8 mouse cellular contexts compared by ENCODE assay signal in genomic region chr5:24424004-24424781, GRCm38 (mm10). TPM values are rescaled to one million over a fixed set of nuclear protein-coding genes. Genes with fewer than 3 reads are reported as not detected.
DNase-seq lines count a peak whose midpoint lies in the region; ATAC-seq and TF ChIP-seq lines count a peak whose summit lies in the region.

No protein-coding gene starts in this region.

- peak overlapping the region; percentile 78 for H3K4me3 ChIP-seq in kidney, embryonic 15.5 days (replicated peaks)
- H3K4me3 ChIP-seq in ES-E14 (ENCODE audit: insufficient read depth in 1 of 2, low read depth in 1 of 2, low read length in 2 of 2, poor library complexity in 1 of 2, severe bottlenecking in 1 of 2), result peak overlapping the region; percentile 62 to 67
- H3K4me3 ChIP-seq in embryonic facial prominence, embryonic 14.5 days (ENCODE audit: low read depth, low read length), result peak overlapping the region; percentile 51
- H3K4me3 ChIP-seq in intestine, postnatal 0 days (ENCODE audit: low read depth, low read length), result peak overlapping the region; percentile 75
- peak overlapping the region; percentile 44 for H3K4me3 ChIP-seq in midbrain, embryonic 14.5 days (replicated peaks; ENCODE audit: low read depth, low read length)

- no peaks in the 10 kb centered on the region for H3K27me3 ChIP-seq in kidney, embryonic 15.5 days
- H3K27me3 ChIP-seq in embryonic facial prominence, embryonic 14.5 days (replicated peaks; ENCODE audit: control insufficient read depth, insufficient read depth, low read length), result no peaks in the 10 kb centered on the region
- no peaks in the 10 kb centered on the region for H3K27me3 ChIP-seq in intestine, postnatal 0 days (replicated peaks; ENCODE audit: control insufficient read depth, insufficient read depth, low read length)
- no peaks in the 10 kb centered on the region for H3K27me3 ChIP-seq in midbrain, embryonic 14.5 days (ENCODE audit: control insufficient read depth, insufficient read depth, low read length)

- H3K27ac ChIP-seq in kidney, embryonic 15.5 days, result peak overlapping the region; percentile 96
- H3K27ac ChIP-seq in ES-E14 (ENCODE audit: insufficient read depth, low read depth, low read length, poor library complexity, severe bottlenecking), result peak overlapping the region; percentile 41; the same call in 1 of the 2 replicates
- H3K27ac ChIP-seq in embryonic facial prominence, embryonic 14.5 days (replicated peaks; ENCODE audit: low read depth, low read length), result peak overlapping the region; percentile 93
- H3K27ac ChIP-seq in intestine, postnatal 0 days (ENCODE audit: low read depth, low read length), result peak overlapping the region; percentile 96
- peak overlapping the region; percentile 92 for H3K27ac ChIP-seq in midbrain, embryonic 14.5 days (replicated peaks; ENCODE audit: low read depth, low read length)

- intact Hi-C loops in left cerebral cortex, postnatal 36 days (cut with DNase I), result no loop called here

- peaks cover 60% of the 10 kb centered on the region for H3K4me1 ChIP-seq in kidney, embryonic 15.5 days
- H3K4me1 ChIP-seq in ES-E14 (ENCODE audit: control insufficient read depth in 2 of 2, insufficient read depth in 2 of 2, low read length in 2 of 2, poor library complexity in 1 of 2), result peaks cover 4 to 27% of the 10 kb centered on the region in 2 experiments; a peak in 2 of 4 replicates
- peaks cover 45% of the 10 kb centered on the region for H3K4me1 ChIP-seq in embryonic facial prominence, embryonic 14.5 days (ENCODE audit: control insufficient read depth, insufficient read depth, low read length)
- peaks cover 10% of the 10 kb centered on the region for H3K4me1 ChIP-seq in intestine, postnatal 0 days (replicated peaks; ENCODE audit: control insufficient read depth, insufficient read depth, low read length)
- H3K4me1 ChIP-seq in midbrain, embryonic 14.5 days (ENCODE audit: control insufficient read depth, insufficient read depth, low read length), result peaks cover 40% of the 10 kb centered on the region

- H3K9me3 ChIP-seq in kidney, embryonic 15.5 days (replicated peaks), result no peaks in the 10 kb centered on the region
- no peaks in the 10 kb centered on the region for H3K9me3 ChIP-seq in ES-E14 (ENCODE audit: control insufficient read depth, insufficient read depth, low read depth, low read length)
- H3K9me3 ChIP-seq in embryonic facial prominence, embryonic 14.5 days (ENCODE audit: control insufficient read depth, low read length), result no peaks in the 10 kb centered on the region
- no peaks in the 10 kb centered on the region for H3K9me3 ChIP-seq in intestine, postnatal 0 days (ENCODE audit: control insufficient read depth)
- H3K9me3 ChIP-seq in midbrain, embryonic 14.5 days (ENCODE audit: control insufficient read depth, low read length), result no peaks in the 10 kb centered on the region

- no peak for TF ChIP-seq CTCF in intestine, postnatal 0 days (IDR thresholded peaks at IDR 0.05; ENCODE audit: low read depth)

- H3K9ac ChIP-seq in kidney, embryonic 15.5 days, result peak overlapping the region; percentile 72
- H3K9ac ChIP-seq in ES-E14 (ENCODE audit: insufficient read depth, low read depth, low read length, poor library complexity, severe bottlenecking), result peak overlapping the region; percentile 69
- H3K9ac ChIP-seq in embryonic facial prominence, embryonic 14.5 days (ENCODE audit: low read depth, low read length), result peak overlapping the region; percentile 75
- peak overlapping the region; percentile 63 for H3K9ac ChIP-seq in intestine, postnatal 0 days (ENCODE audit: low read depth, low read length)
- peak overlapping the region; percentile 70 for H3K9ac ChIP-seq in midbrain, embryonic 14.5 days (replicated peaks; ENCODE audit: low read length)

- H3K36me3 ChIP-seq in kidney, embryonic 15.5 days, result peaks cover 25% of the 10 kb centered on the region
- peaks cover 4% of the 10 kb centered on the region; the same call in 1 of the 2 replicates for H3K36me3 ChIP-seq in ES-E14 (ENCODE audit: control insufficient read depth, insufficient read depth, low read length, poor library complexity, severe bottlenecking)
- peaks cover 31% of the 10 kb centered on the region for H3K36me3 ChIP-seq in embryonic facial prominence, embryonic 14.5 days (ENCODE audit: control insufficient read depth, insufficient read depth, low read length)
- H3K36me3 ChIP-seq in intestine, postnatal 0 days (ENCODE audit: control insufficient read depth, insufficient read depth), result peaks cover 22% of the 10 kb centered on the region; the same call in 1 of the 2 replicates
- H3K36me3 ChIP-seq in midbrain, embryonic 14.5 days (ENCODE audit: control insufficient read depth, insufficient read depth, low read length), result peaks cover 18% of the 10 kb centered on the region

- no peak; the same call in none of the 2 replicates for ATAC-seq in kidney, embryonic 15.5 days (replicated peaks; ENCODE audit: low FRiP score)
- ATAC-seq in embryonic facial prominence, embryonic 14.5 days (ENCODE audit: low read depth), result no peak
- peak; percentile 5; the same call in 1 of the 2 replicates for ATAC-seq in intestine, postnatal 0 days
- no peak; the same call in 1 of the 2 replicates for ATAC-seq in midbrain, embryonic 14.5 days (ENCODE audit: low FRiP score, low TSS enrichment)

- WGBS in kidney, embryonic 15.5 days, result 10% methylated on average over 21 of the region's 21 CpGs
- WGBS in embryonic facial prominence, embryonic 14.5 days, result 11% methylated on average over 21 of the region's 21 CpGs
- whole genome bisulfite sequencing in intestine, postnatal 0 days, result 7% methylated on average over 21 of the region's 21 CpGs
- 15% methylated on average over 21 of the region's 21 CpGs for WGBS in midbrain, embryonic 14.5 days

- in situ Hi-C loops in ES-E14 (cut with MboI; ENCODE audit: low sequenced_read_pairs in 2 of 2, unreplicated experiment in 2 of 2), result no loop called here

- DNase-seq in kidney, postnatal 14 days, result no peak
- no peak for DNase-seq in ES-E14 (ENCODE audit: low read depth, low spot score)
- DNase-seq in embryonic facial prominence, embryonic 14.5 days (ENCODE audit: low spot score), result peak; percentile 25
- DNase-seq in midbrain, embryonic 14.5 days, result peak; percentile 18
- DNase-seq in left cerebral cortex, postnatal 36 days (ENCODE audit: low spot score in 2 of 2), result no peak
- no peak for DNase-seq in cerebellum, postnatal 25 days

- H3K4me2 ChIP-seq in kidney, embryonic 15.5 days, result peak overlapping the region; percentile 87
- H3K4me2 ChIP-seq in embryonic facial prominence, embryonic 14.5 days (ENCODE audit: low read depth, low read length), result peak overlapping the region; percentile 85
- H3K4me2 ChIP-seq in intestine, postnatal 0 days (replicated peaks; ENCODE audit: low read depth), result peak overlapping the region; percentile 84
- peak overlapping the region; percentile 96 for H3K4me2 ChIP-seq in midbrain, embryonic 14.5 days (ENCODE audit: low read length)

TF ChIP-seq in ES-E14, 5 proteins besides CTCF, POLR2A, EP300 and RAD21 (continues in another document):
- TF ChIP-seq ZNF384 (IDR thresholded peaks at IDR 0.05; ENCODE audit: low read depth, low read length) (no peak), CHD2 (IDR thresholded peaks at IDR 0.05; ENCODE audit: low read depth, low read length) (no peak), HCFC1 (IDR thresholded peaks at IDR 0.05; ENCODE audit: borderline replicate concordance, insufficient read depth, low read length) (no peak), ZC3H11A (IDR thresholded peaks at IDR 0.05; ENCODE audit: borderline replicate concordance, low read depth, low read length) (no peak)

RNA-seq across cellular contexts. Expression of gene Slc4a2, which starts 0.6 kb away (rescaled TPM):
- 42.3 and 42.7 TPM in 2 replicates for polyA plus RNA-seq in kidney, embryonic 15.5 days (2015; fragmentation: Nextera tagmentation; extraction: Ambion mirVana)
- 30.4 and 31.5 TPM in 2 replicates for total RNA-seq in ES-E14 (2012; rRNA removed)
- 26.0 and 31.0 TPM in 2 replicates for polyA plus RNA-seq in embryonic facial prominence, embryonic 14.5 days (2014; fragmentation: Nextera tagmentation; extraction: Ambion mirVana)
- 29.9 and 30.1 TPM in 2 replicates for polyA plus RNA-seq in intestine, postnatal 0 days (2015; fragmentation: Nextera tagmentation; extraction: Ambion mirVana)
- 14.8 TPM in 2 replicates for polyA plus RNA-seq in midbrain, embryonic 14.5 days (2014; fragmentation: Nextera tagmentation; extraction: Ambion mirVana)
- 10 to 100 TPM; 36.5 to 38.6 TPM for total RNA-seq in left cerebral cortex, postnatal 36 days (2021)

RNA-seq across cellular contexts. Expression of gene Cdk5, which starts 0.9 kb away (rescaled TPM):
- polyA plus RNA-seq in kidney, embryonic 15.5 days (2015; fragmentation: Nextera tagmentation; extraction: Ambion mirVana), result 50.1 and 52.2 TPM in 2 replicates
- total RNA-seq in ES-E14 (2012; rRNA removed), result 17.8 and 23.4 TPM in 2 replicates
- polyA plus RNA-seq in embryonic facial prominence, embryonic 14.5 days (2014; fragmentation: Nextera tagmentation; extraction: Ambion mirVana), result 48.2 and 55.0 TPM in 2 replicates
- 28.4 and 29.9 TPM in 2 replicates for polyA plus RNA-seq in intestine, postnatal 0 days (2015; fragmentation: Nextera tagmentation; extraction: Ambion mirVana)
- polyA plus RNA-seq in midbrain, embryonic 14.5 days (2014; fragmentation: Nextera tagmentation; extraction: Ambion mirVana), result 110 and 136 TPM in 2 replicates
- 100 to 1,000 TPM; 127 to 133 TPM for total RNA-seq in left cerebral cortex, postnatal 36 days (2021)

RNA-seq across cellular contexts. Expression of gene Asic3, which starts 11.0 kb away (rescaled TPM):
- polyA plus RNA-seq in kidney, embryonic 15.5 days (2015; fragmentation: Nextera tagmentation; extraction: Ambion mirVana), result 0.39 and 0.53 TPM in 2 replicates
- 0.40 and 0.90 TPM in 2 replicates for total RNA-seq in ES-E14 (2012; rRNA removed)
- polyA plus RNA-seq in embryonic facial prominence, embryonic 14.5 days (2014; fragmentation: Nextera tagmentation; extraction: Ambion mirVana), result 1.7 and 2.1 TPM in 2 replicates
- polyA plus RNA-seq in intestine, postnatal 0 days (2015; fragmentation: Nextera tagmentation; extraction: Ambion mirVana), result 0.08 and 0.17 TPM in 2 replicates
- polyA plus RNA-seq in midbrain, embryonic 14.5 days (2014; fragmentation: Nextera tagmentation; extraction: Ambion mirVana), result not detected in 2 replicates
- not detected for total RNA-seq in left cerebral cortex, postnatal 36 days (2021)

RNA-seq across cellular contexts. Expression of gene Fastk, which starts 20.9 kb away (rescaled TPM):
- 116 and 125 TPM in 2 replicates for polyA plus RNA-seq in kidney, embryonic 15.5 days (2015; fragmentation: Nextera tagmentation; extraction: Ambion mirVana)
- total RNA-seq in ES-E14 (2012; rRNA removed), result 70.4 and 111 TPM in 2 replicates
- 111 and 119 TPM in 2 replicates for polyA plus RNA-seq in embryonic facial prominence, embryonic 14.5 days (2014; fragmentation: Nextera tagmentation; extraction: Ambion mirVana)
- 66.8 and 67.0 TPM in 2 replicates for polyA plus RNA-seq in intestine, postnatal 0 days (2015; fragmentation: Nextera tagmentation; extraction: Ambion mirVana)
- polyA plus RNA-seq in midbrain, embryonic 14.5 days (2014; fragmentation: Nextera tagmentation; extraction: Ambion mirVana), result 91.8 and 105 TPM in 2 replicates
- 100 to 1,000 TPM; 131 to 133 TPM for total RNA-seq in left cerebral cortex, postnatal 36 days (2021)

RNA-seq across cellular contexts. Expression of gene Tmub1, which starts 23.5 kb away (rescaled TPM):
- 25.2 and 26.5 TPM in 2 replicates for polyA plus RNA-seq in kidney, embryonic 15.5 days (2015; fragmentation: Nextera tagmentation; extraction: Ambion mirVana)
- total RNA-seq in ES-E14 (2012; rRNA removed), result 7.8 and 11.5 TPM in 2 replicates
- 16.5 and 21.3 TPM in 2 replicates for polyA plus RNA-seq in embryonic facial prominence, embryonic 14.5 days (2014; fragmentation: Nextera tagmentation; extraction: Ambion mirVana)
- polyA plus RNA-seq in intestine, postnatal 0 days (2015; fragmentation: Nextera tagmentation; extraction: Ambion mirVana), result 27.5 and 28.8 TPM in 2 replicates
- 51.0 and 64.1 TPM in 2 replicates for polyA plus RNA-seq in midbrain, embryonic 14.5 days (2014; fragmentation: Nextera tagmentation; extraction: Ambion mirVana)
- total RNA-seq in left cerebral cortex, postnatal 36 days (2021), result 10 to 100 TPM; 24.8 to 32.5 TPM

Comparison
In these comparisons a context has a peak if more than half of its experiments do, and no peak if none do; other contexts are left out.
1. H3K27ac ChIP-seq: peak in every context shown above with its lines; median percentile 96 in kidney, embryonic 15.5 days; 96 in intestine, postnatal 0 days; 93 in embryonic facial prominence, embryonic 14.5 days; 92 in midbrain, embryonic 14.5 days; 41 in ES-E14.
2. DNase-seq: peak in embryonic facial prominence, embryonic 14.5 days (single experiment) and midbrain, embryonic 14.5 days (single experiment); none in kidney, postnatal 14 days (single experiment), ES-E14 (single experiment), left cerebral cortex, postnatal 36 days (0 of 2) and cerebellum, postnatal 25 days (0 of 2).
3. Peak in every context shown above with its lines, with median percentiles within 50 percentile points of each other: H3K4me2 ChIP-seq, H3K4me3 ChIP-seq and H3K9ac ChIP-seq.